Mouse (Mus musculus): ENCODE measurements around the gene Tmem177. TPM values are rescaled to one million over a fixed set of nuclear protein-coding genes. Genes with fewer than 3 reads are reported as not detected.

The Tmem177 gene
- total RNA-seq, 2 experiments from 2014 or later = 7.9 to 8.0 TPM

DNA sequence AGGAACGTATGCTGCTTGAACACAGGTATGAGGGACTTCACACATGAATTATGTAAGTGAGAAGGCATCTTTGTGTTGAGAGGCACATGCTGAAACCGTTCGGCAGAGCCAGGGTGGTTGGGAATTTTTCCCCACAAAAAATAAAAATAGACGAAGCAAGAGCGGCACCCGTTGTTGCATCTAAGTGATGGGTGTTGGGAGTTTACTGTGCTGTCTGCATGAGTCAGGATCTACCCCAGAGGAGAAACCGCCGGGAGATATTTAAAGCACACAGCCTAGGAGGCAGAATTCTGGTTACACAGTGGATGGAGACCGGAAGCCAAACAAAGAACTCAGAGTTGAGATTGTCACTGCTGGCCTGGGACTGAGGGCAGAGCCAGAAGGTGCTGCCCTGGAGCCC is 21.9 kb downstream of the Tmem177 start:
- DNase-seq (ENCODE audit: low spot score in 2 of 2) = peak; percentile 52 to 64

- no peak for DNase-seq (ENCODE audit: low spot score in 2 of 2)
Measured at GRCm38 (mm10) chr1:119889347-119889746, 23.7 kb downstream of the Tmem177 start.

- no peak for DNase-seq (ENCODE audit: low spot score in 2 of 2)
Measured at GRCm38 (mm10) chr1:119886320-119886719, 26.7 kb downstream of the Tmem177 start.

DNA sequence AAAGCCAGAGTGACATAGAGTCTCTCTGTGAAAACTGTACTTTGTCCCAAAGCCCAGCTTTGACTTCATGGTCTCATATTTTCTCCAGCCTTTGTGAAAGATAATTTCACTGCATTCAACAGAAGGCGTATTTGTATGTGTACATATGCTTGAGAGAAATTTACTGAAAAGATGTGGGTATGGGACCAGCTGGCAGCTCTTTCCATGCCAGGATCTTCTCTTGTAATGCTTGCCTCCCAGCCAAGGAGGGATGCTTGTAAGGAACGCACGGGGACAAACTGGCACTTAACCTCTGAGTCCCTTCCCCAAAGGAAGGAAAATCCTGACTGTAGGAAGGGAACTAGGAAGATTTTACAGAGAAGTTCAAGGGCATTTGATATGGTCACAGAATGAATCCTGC is 28.7 kb downstream of the Tmem177 start:
- peak; percentile 50 to 77 for DNase-seq (ENCODE audit: low spot score in 2 of 2)

DNA sequence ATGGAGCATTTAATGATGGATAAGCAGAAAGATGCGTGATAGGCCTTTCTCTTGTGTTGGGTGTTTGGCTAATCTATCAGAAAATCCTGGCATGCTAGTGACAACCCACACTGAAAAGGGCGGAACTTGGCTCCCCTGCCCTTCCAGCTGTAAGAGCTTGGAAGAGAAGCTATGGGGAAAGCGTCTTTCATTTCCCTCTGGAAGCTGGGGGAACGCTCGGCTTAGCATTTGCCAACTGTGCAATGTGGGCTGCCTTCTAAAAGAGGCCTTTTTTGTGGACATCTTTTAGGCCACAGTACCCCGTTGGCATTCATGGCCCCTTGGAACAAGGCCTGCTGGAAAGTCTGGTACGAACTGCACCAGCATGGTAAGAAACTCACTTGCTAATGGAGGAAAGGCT is 34.1 kb downstream of the Tmem177 start:
- DNase-seq (ENCODE audit: low spot score in 2 of 2) = peak; percentile 66 to 80

DNA sequence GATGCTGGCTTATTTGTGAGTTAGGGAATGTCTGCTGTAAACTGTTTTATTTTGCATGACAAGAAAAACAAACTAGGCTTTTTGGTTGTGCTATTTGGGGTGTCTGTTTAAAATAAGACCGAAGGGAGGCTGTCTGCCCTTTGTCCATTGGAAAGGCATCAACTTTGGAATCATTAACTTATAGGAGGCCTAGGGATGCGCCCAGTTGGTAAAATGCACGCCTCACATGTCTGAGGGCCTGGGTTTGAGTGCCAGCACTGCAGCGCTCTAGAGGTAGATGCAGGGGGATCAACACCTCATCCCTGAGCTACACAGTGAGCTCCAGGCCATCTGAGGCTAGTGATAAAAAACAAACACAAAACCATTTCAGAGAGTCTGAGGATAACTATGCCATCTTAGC is 35.5 kb downstream of the Tmem177 start:
- no peak for DNase-seq (ENCODE audit: low spot score in 2 of 2)

DNA sequence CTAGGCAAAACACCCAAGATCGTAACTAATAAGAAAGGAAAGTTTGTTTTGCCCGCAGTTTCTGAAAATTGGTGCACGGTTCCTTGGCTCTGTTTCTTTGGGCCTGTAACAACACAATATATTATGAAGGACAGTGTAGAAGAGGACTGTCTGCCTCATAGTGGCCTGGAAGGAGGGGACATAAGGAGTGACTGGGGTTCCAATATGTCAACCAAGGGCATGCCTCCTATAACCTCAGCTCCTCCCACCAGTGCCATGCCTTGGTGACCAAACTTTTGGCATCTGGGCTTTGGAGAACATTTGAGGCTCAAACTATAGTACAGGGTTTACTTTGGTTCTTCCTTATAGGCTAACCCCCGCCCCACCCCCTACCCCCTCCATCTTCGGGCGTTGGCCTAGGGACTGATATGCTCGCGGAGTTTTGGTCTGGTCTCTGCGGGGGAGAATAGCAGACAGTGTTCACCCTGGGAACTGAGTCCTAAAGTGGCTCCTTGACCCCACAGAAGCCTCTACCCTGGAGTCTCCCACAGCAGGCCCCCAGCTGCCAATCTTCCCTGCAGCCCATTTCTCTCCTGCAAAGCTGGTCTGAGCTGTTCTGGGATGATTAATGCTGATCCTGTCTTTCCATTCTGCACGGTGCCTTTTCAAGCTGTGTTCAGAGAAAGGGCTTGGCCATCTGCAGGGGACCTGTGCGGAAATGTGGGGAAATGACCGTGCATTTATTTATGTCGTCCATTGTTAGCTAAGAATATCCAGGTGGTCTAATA is 44.4 kb downstream of the Tmem177 start:
- no peak for DNase-seq (ENCODE audit: low spot score in 2 of 2)

GRCm38 (mm10) chr1:119867300-119867699 is 45.7 kb downstream of the Tmem177 start:
- no peak for DNase-seq (ENCODE audit: low spot score in 2 of 2)

DNA sequence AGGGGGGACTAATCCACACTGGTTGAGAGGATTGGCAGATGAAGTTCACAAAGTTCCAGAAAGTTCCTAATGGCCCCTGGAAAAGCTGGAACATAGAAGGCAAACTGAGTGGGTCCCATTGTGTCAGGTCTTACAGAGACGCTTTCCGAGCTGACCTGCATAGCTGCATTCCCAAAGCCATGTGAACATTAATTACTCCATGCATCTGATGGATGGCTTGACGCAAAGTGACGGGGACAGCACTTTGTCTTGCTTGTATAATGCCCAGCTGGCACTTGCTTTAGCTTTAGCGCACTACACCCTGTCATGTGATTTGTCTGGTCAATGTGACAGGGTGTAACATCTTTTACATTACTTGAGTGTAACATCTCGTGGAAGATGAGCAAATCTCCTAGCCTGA is 47.7 kb downstream of the Tmem177 start:
- DNase-seq (ENCODE audit: low spot score in 2 of 2) = no peak

DNA sequence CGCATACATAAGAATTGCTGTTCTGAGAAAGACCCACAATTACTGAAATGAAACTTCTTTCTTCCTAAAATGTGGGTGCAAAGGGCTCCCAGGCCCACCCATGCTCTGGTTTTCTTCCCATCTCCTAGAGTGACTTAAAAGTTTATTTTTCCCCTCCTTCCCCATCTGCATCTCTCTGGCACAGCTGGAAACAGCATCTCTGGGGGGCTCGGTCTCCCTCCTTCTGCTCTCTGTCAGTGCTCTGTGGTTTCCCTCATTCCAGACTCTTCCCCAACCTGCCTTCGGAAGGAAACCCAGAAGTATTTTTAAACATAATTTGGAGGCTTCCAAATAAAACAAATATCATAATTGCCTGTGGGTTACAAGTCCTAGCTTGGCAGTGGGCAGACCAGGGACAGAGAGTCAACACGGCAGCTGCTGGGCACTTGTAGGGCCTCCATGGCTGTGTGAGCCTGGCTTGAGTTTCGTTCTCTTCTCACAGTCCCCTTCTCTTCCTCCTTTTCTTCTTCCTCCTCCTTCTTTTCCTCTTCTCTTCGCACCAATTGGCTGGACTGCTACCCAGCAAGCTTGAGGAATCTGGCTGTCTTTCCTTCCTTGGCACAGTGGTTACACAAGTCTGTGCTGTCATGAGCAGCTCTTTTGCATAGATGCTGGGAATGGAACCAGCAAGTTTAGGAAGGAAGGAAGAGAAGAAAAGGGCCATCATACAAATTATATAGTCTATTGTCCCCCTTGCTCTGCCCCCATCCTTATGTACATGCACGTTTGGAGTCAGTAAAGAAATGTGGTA is 49.3 kb downstream of the Tmem177 start:
- peak in 1 of 2 experiments; percentile 22 for DNase-seq (ENCODE audit: low spot score in 2 of 2)

DNA sequence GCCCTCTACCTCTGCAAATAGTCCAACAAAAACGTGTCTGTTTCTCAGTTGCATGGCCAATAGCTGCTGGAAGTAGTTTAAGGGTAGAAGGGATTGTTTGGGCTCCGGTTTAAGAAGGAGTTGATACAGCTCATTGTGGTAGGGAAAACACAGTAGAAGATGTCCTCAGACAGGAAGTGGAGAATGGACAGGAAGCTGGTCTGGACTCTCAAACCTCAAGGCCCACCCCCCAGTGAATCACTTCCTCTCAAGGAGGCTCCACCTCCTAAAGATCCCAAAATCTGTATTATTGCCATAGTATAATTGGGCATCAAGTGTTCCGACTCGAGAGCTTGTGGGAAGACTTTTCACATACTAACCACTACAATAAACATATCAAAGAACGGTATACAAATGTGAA is 53.4 kb downstream of the Tmem177 start:
- DNase-seq (ENCODE audit: low spot score in 2 of 2) = no peak

Other genes with a start within 250 kb of the Tmem177 start
- 10 to 100 TPM; 56.9 to 61.0 TPM for gene Ptpn4, start 75.6 kb downstream of the Tmem177 start, total RNA-seq (2021)
- under 1 TPM; 0.38 to 0.94 TPM for gene Cfap221, start 84.0 kb upstream of the Tmem177 start, total RNA-seq (2021)
- gene Sctr, start 93.7 kb upstream of the Tmem177 start, total RNA-seq (2021) = 1 to 10 TPM in 1 of 2 experiments, under 1 TPM in 1; 0.81 to 1.0 TPM
- gene Tmem37, start 160.9 kb upstream of the Tmem177 start, total RNA-seq (2021) = 1 to 10 TPM; 1.2 to 1.5 TPM
- 100 to 1,000 TPM; 351 to 386 TPM for gene Dbi, start 207.9 kb upstream of the Tmem177 start, total RNA-seq (2021)
- gene 3110009E18Rik, start 208.0 kb upstream of the Tmem177 start, total RNA-seq (2021) = 1 to 10 TPM; 6.7 to 7.8 TPM

Measured in layer of hippocampus, adult 18-20 months (tissue).